Mouse (Mus musculus): ENCODE measurements around the gene Gga3. TPM values are rescaled to one million over a fixed set of nuclear protein-coding genes. Genes with fewer than 3 reads are reported as not detected.

The Gga3 gene
- polyA plus RNA-seq, 1 experiment from 2014 or later, result 17.4 TPM

- H3K4me3 ChIP-seq (replicated peaks; ENCODE audit: low read length), result no peak overlapping the region
- H3K27me3 ChIP-seq (ENCODE audit: control insufficient read depth, insufficient read depth, low read length), result no peaks in the 10 kb centered on the region
- 78% methylated on average over 23 of the region's 23 CpGs for WGBS
- H3K27ac ChIP-seq (ENCODE audit: low read length), result no peak overlapping the region
- no peak for ATAC-seq (ENCODE audit: insufficient read depth, low FRiP score)
- peaks cover 9% of the 10 kb centered on the region for H3K36me3 ChIP-seq (ENCODE audit: control insufficient read depth, insufficient read depth, low read length)
- H3K9ac ChIP-seq (ENCODE audit: low read length), result no peak overlapping the region
- no peaks in the 10 kb centered on the region for H3K9me3 ChIP-seq (replicated peaks; ENCODE audit: control insufficient read depth, low read length)
- peaks cover 25% of the 10 kb centered on the region for H3K4me1 ChIP-seq (ENCODE audit: control insufficient read depth, insufficient read depth, low read length)
- no peak overlapping the region for H3K4me2 ChIP-seq (ENCODE audit: low read depth, low read length)
Observed at GRCm38 (mm10) chr11:115608421-115609399, 4.9 kb upstream of the Gga3 start.

- no peak overlapping the region for H3K9ac ChIP-seq (ENCODE audit: low read length)
- H3K9me3 ChIP-seq (replicated peaks; ENCODE audit: control insufficient read depth, low read length), result no peaks in the 10 kb centered on the region
- H3K27ac ChIP-seq (ENCODE audit: low read length), result no peak overlapping the region
- no peak overlapping the region for H3K4me2 ChIP-seq (ENCODE audit: low read depth, low read length)
- no peaks in the 10 kb centered on the region for H3K27me3 ChIP-seq (ENCODE audit: control insufficient read depth, insufficient read depth, low read length)
- H3K36me3 ChIP-seq (ENCODE audit: control insufficient read depth, insufficient read depth, low read length), result peaks cover 9% of the 10 kb centered on the region
- 94% methylated on average over 18 of the region's 18 CpGs for whole genome bisulfite sequencing
- H3K4me1 ChIP-seq (ENCODE audit: control insufficient read depth, insufficient read depth, low read length), result peaks cover 27% of the 10 kb centered on the region
- ATAC-seq (ENCODE audit: insufficient read depth, low FRiP score), result no peak
- no peak overlapping the region for H3K4me3 ChIP-seq (replicated peaks; ENCODE audit: low read length)
Observed at GRCm38 (mm10) chr11:115606733-115607132, 2.9 kb upstream of the Gga3 start.

GRCm38 (mm10) chr11:115604304-115604696, 449 bp upstream of the Gga3 start:
- H3K27me3 ChIP-seq (ENCODE audit: control insufficient read depth, insufficient read depth, low read length), result no peaks in the 10 kb centered on the region
- WGBS, result under 1% methylated on average over 26 of the region's 26 CpGs
- H3K4me1 ChIP-seq (ENCODE audit: control insufficient read depth, insufficient read depth, low read length), result peaks cover 24% of the 10 kb centered on the region
- H3K4me3 ChIP-seq (replicated peaks; ENCODE audit: low read length), result peak overlapping the region; percentile 98
- H3K36me3 ChIP-seq (ENCODE audit: control insufficient read depth, insufficient read depth, low read length), result peaks cover 9% of the 10 kb centered on the region
- peak overlapping the region; percentile 91 for H3K4me2 ChIP-seq (ENCODE audit: low read depth, low read length)
- peak overlapping the region; percentile 97 for H3K9ac ChIP-seq (ENCODE audit: low read length)
- no peaks in the 10 kb centered on the region for H3K9me3 ChIP-seq (replicated peaks; ENCODE audit: control insufficient read depth, low read length)
- H3K27ac ChIP-seq (ENCODE audit: low read length), result peak overlapping the region; percentile 90
- ATAC-seq (ENCODE audit: insufficient read depth, low FRiP score), result peak; percentile 18; the same call in 1 of the 2 replicates

GRCm38 (mm10) chr11:115603128-115603475, 749 bp downstream of the Gga3 start:
- Histone ChIP-seq H3K4me1 (ENCODE audit: control insufficient read depth, insufficient read depth, low read length) (peaks cover 24% of the 10 kb centered on the region), H3K27me3 (ENCODE audit: control insufficient read depth, insufficient read depth, low read length) (no peaks in the 10 kb centered on the region), H3K9me3 (replicated peaks; ENCODE audit: control insufficient read depth, low read length) (no peaks in the 10 kb centered on the region), H3K4me3 (replicated peaks; ENCODE audit: low read length) (peak overlapping the region; percentile 98), H3K9ac (ENCODE audit: low read length) (peak overlapping the region; percentile 97), H3K27ac (ENCODE audit: low read length) (peak overlapping the region; percentile 90), H3K4me2 (ENCODE audit: low read depth, low read length) (peak overlapping the region; percentile 91), H3K36me3 (ENCODE audit: control insufficient read depth, insufficient read depth, low read length) (peaks cover 9% of the 10 kb centered on the region)
- no peak for ATAC-seq (ENCODE audit: insufficient read depth, low FRiP score)
- 5% methylated on average over 15 of the region's 15 CpGs for whole genome bisulfite sequencing

GRCm38 (mm10) chr11:115601174-115601573, 2.7 kb downstream of the Gga3 start:
- Histone ChIP-seq H3K9me3 (replicated peaks; ENCODE audit: control insufficient read depth, low read length) (no peaks in the 10 kb centered on the region), H3K4me1 (ENCODE audit: control insufficient read depth, insufficient read depth, low read length) (peaks cover 24% of the 10 kb centered on the region), H3K4me2 (ENCODE audit: low read depth, low read length) (no peak overlapping the region; the same call in 1 of the 2 replicates), H3K9ac (ENCODE audit: low read length) (no peak overlapping the region), H3K4me3 (replicated peaks; ENCODE audit: low read length) (no peak overlapping the region), H3K36me3 (ENCODE audit: control insufficient read depth, insufficient read depth, low read length) (peaks cover 6% of the 10 kb centered on the region), H3K27ac (ENCODE audit: low read length) (no peak overlapping the region), H3K27me3 (ENCODE audit: control insufficient read depth, insufficient read depth, low read length) (no peaks in the 10 kb centered on the region)
- WGBS, result 84% methylated on average over 4 of the region's 4 CpGs
- ATAC-seq (ENCODE audit: insufficient read depth, low FRiP score), result no peak

GRCm38 (mm10) chr11:115600743-115601142, 3.1 kb downstream of the Gga3 start:
- Histone ChIP-seq H3K4me3 (replicated peaks; ENCODE audit: low read length) (no peak overlapping the region), H3K9me3 (replicated peaks; ENCODE audit: control insufficient read depth, low read length) (no peaks in the 10 kb centered on the region), H3K4me1 (ENCODE audit: control insufficient read depth, insufficient read depth, low read length) (peaks cover 24% of the 10 kb centered on the region), H3K27ac (ENCODE audit: low read length) (no peak overlapping the region), H3K27me3 (ENCODE audit: control insufficient read depth, insufficient read depth, low read length) (no peaks in the 10 kb centered on the region), H3K4me2 (ENCODE audit: low read depth, low read length) (no peak overlapping the region), H3K36me3 (ENCODE audit: control insufficient read depth, insufficient read depth, low read length) (peaks cover 2% of the 10 kb centered on the region; the same call in 1 of the 2 replicates), H3K9ac (ENCODE audit: low read length) (no peak overlapping the region)
- 89% methylated on average over 15 of the region's 15 CpGs for WGBS
- no peak for ATAC-seq (ENCODE audit: insufficient read depth, low FRiP score)

- Histone ChIP-seq H3K4me3 (replicated peaks; ENCODE audit: low read length) (no peak overlapping the region), H3K4me1 (ENCODE audit: control insufficient read depth, insufficient read depth, low read length) (peaks cover 18% of the 10 kb centered on the region), H3K27ac (ENCODE audit: low read length) (no peak overlapping the region), H3K27me3 (ENCODE audit: control insufficient read depth, insufficient read depth, low read length) (no peaks in the 10 kb centered on the region), H3K36me3 (ENCODE audit: control insufficient read depth, insufficient read depth, low read length) (no peaks in the 10 kb centered on the region), H3K9me3 (replicated peaks; ENCODE audit: control insufficient read depth, low read length) (no peaks in the 10 kb centered on the region), H3K9ac (ENCODE audit: low read length) (no peak overlapping the region), H3K4me2 (ENCODE audit: low read depth, low read length) (no peak overlapping the region)
- no peak for ATAC-seq (ENCODE audit: insufficient read depth, low FRiP score)
- 91% methylated on average over 7 of the region's 7 CpGs for WGBS
Observed at GRCm38 (mm10) chr11:115599722-115600121, 4.1 kb downstream of the Gga3 start.

- ATAC-seq (ENCODE audit: insufficient read depth, low FRiP score), result no peak
Observed at GRCm38 (mm10) chr11:115598309-115598708, 5.5 kb downstream of the Gga3 start.

GRCm38 (mm10) chr11:115595209-115595608, 8.6 kb downstream of the Gga3 start:
- no peaks in the 10 kb centered on the region for H3K27me3 ChIP-seq (ENCODE audit: control insufficient read depth, insufficient read depth, low read length)
- no peak overlapping the region for H3K27ac ChIP-seq (ENCODE audit: low read length)
- no peaks in the 10 kb centered on the region for H3K9me3 ChIP-seq (replicated peaks; ENCODE audit: control insufficient read depth, low read length)
- H3K4me2 ChIP-seq (ENCODE audit: low read depth, low read length), result no peak overlapping the region
- WGBS, result 91% methylated on average over 3 of the region's 3 CpGs
- peaks cover 23% of the 10 kb centered on the region; the same call in 1 of the 2 replicates for H3K36me3 ChIP-seq (ENCODE audit: control insufficient read depth, insufficient read depth, low read length)
- no peaks in the 10 kb centered on the region for H3K4me1 ChIP-seq (ENCODE audit: control insufficient read depth, insufficient read depth, low read length)
- no peak overlapping the region for H3K4me3 ChIP-seq (replicated peaks; ENCODE audit: low read length)
- no peak overlapping the region for H3K9ac ChIP-seq (ENCODE audit: low read length)
- no peak for ATAC-seq (ENCODE audit: insufficient read depth, low FRiP score)

More at GRCm38 (mm10) chr11:115598309-115598708, 5.5 kb downstream of the Gga3 start:
- H3K27ac ChIP-seq (ENCODE audit: low read length), result no peak overlapping the region
- no peak overlapping the region for H3K4me2 ChIP-seq (ENCODE audit: low read depth, low read length)
- peaks cover 15% of the 10 kb centered on the region for H3K4me1 ChIP-seq (ENCODE audit: control insufficient read depth, insufficient read depth, low read length)
- H3K9ac ChIP-seq (ENCODE audit: low read length), result no peak overlapping the region
- no peak overlapping the region for H3K4me3 ChIP-seq (replicated peaks; ENCODE audit: low read length)
- 94% methylated on average over 4 of the region's 4 CpGs for WGBS
- H3K27me3 ChIP-seq (ENCODE audit: control insufficient read depth, insufficient read depth, low read length), result no peaks in the 10 kb centered on the region
- H3K36me3 ChIP-seq (ENCODE audit: control insufficient read depth, insufficient read depth, low read length), result 0 out of 2 replicates have a peak, but pooled peaks cover 8% of the 10 kb centered on the region
- H3K9me3 ChIP-seq (replicated peaks; ENCODE audit: control insufficient read depth, low read length), result no peaks in the 10 kb centered on the region
